Mouse (Mus musculus) kidney, embryonic 14.5 days (tissue): ENCODE data around the gene Asic3. TPM values are rescaled to one million over a fixed set of nuclear protein-coding genes. Genes with fewer than 3 reads are reported as not detected.

ENCODE experiments used
- ATAC-seq: fragments of 200-750 bp; cut with Nextera tagmentation; 2 replicates; pipeline ENCODE4 v1.8.0; 2017; ENCODE audit warnings: moderate number of reproducible peaks, mild to moderate bottlenecking, moderate TSS enrichment, moderate library complexity; ENCODE audit not compliant: low FRiP score, low TSS enrichment
- H3K27ac ChIP-seq: fragments of 300-500 bp; sonication (generic); 2 replicates; pipeline ENCODE4 v1.5.1; 2014; ENCODE audit warnings: low read depth, mild to moderate bottlenecking, low read length, moderate library complexity, mixed read lengths
- H3K27me3 ChIP-seq: fragments of 300-500 bp; sonication (generic); 2 replicates; pipeline ENCODE4 v1.6.1; 2014; ENCODE audit warnings: mild to moderate bottlenecking, low read length; ENCODE audit not compliant: control insufficient read depth, insufficient read depth
- H3K36me3 ChIP-seq: fragments of 300-500 bp; sonication (generic); 2 replicates; pipeline ENCODE4 v1.6.1; 2014; ENCODE audit warnings: low read length, mixed read lengths; ENCODE audit not compliant: control insufficient read depth, insufficient read depth
- H3K4me1 ChIP-seq: fragments of 300-500 bp; sonication (generic); 2 replicates; pipeline ENCODE4 v1.6.1; 2014; ENCODE audit warnings: low read length, mixed read lengths; ENCODE audit not compliant: control insufficient read depth, insufficient read depth
- H3K4me2 ChIP-seq: fragments of 300-500 bp; sonication (generic); replicated peaks from 2 replicates; pipeline ENCODE4 v1.6.1; 2014; ENCODE audit warnings: low read depth, mild to moderate bottlenecking, low read length
- H3K4me3 ChIP-seq: fragments of 300-500 bp; sonication (generic); 2 replicates; pipeline ENCODE4 v1.5.1; 2014; ENCODE audit warnings: mild to moderate bottlenecking, low read length
- H3K9ac ChIP-seq: fragments of 300-500 bp; sonication (generic); 2 replicates; pipeline ENCODE4 v1.6.1; 2014; ENCODE audit warnings: low read depth, mild to moderate bottlenecking, low read length, moderate library complexity
- H3K9me3 ChIP-seq: fragments of 300-500 bp; sonication (generic); 2 replicates; pipeline ENCODE4 v1.6.1; 2016; ENCODE audit warnings: low read length; ENCODE audit not compliant: control insufficient read depth
- WGBS: fragments of 180-500 bp; shearing (Covaris S2); extraction: QIAGEN DNeasy Blood & Tissue Kit; methylation state at CpG from one replicate; pipeline ENCODE4 v1.1.7; 2014; 5-methylcytosine and 5-hydroxymethylcytosine counted together
- polyA plus RNA-seq: library from polyadenylated mRNA; unstranded; fragments of >200 nt; fragmentation: Nextera tagmentation; extraction: Ambion mirVana; gene quantifications from 2 replicates; pipeline ENCODE4 v1.2.1, GENCODE M21; 2014

The Asic3 gene
- polyA plus RNA-seq, 1 experiment from 2014 or later: 0.60 TPM

DNA sequence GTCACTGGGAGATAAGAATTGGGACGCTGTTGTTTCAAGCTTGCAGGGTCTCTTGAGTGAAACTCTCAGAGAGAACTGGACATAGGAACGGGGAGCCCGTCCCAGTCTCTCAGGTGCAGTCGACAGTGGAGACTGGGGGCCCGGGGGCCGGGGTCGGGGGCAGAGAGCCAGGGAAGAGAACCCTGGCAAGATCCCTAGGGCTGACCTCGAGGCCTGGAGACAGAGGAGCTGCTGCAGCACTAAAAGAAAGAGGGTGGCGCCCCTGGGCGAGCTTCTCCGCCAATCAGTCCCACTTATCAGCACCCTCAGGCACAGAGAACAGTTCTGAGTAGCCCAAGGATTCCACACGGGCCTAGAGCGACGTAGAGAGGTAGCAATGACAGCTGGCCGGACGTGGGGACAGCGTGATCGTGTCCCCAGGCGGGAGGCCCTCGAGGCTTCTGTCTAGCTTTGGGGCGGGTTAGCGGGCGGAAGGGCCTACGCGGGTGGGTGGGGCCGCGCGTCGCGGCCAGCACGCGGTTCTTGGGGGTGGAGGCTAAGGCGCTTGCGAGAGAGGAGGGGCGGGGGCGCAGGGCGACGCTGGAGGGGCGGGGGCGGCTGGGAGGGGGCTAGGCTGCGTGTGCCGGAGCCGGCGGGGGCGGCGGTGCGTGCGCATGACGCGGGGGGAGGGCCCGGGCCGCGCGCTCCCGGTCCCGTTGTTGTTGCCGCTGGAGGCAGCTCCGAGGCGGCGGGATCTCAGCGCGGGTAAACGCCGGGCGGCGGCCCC, 38.3 kb downstream of the Asic3 start:
- peak overlapping the region; percentile 82 for H3K4me3 ChIP-seq
- peak overlapping the region; percentile 83 for H3K27ac ChIP-seq
- peak overlapping the region; percentile 88 for H3K4me2 ChIP-seq
- 4% methylated on average over 38 of the region's 66 CpGs for WGBS
- H3K36me3 ChIP-seq: 0 out of 2 replicates have a peak, but pooled peaks cover 2% of the 10 kb centered on the region
- peak; percentile 79 for ATAC-seq
- H3K9me3 ChIP-seq: no peaks in the 10 kb centered on the region
- H3K4me1 ChIP-seq: peaks cover 30% of the 10 kb centered on the region
- peak overlapping the region; percentile 95 for H3K9ac ChIP-seq
- no peaks in the 10 kb centered on the region for H3K27me3 ChIP-seq

DNA sequence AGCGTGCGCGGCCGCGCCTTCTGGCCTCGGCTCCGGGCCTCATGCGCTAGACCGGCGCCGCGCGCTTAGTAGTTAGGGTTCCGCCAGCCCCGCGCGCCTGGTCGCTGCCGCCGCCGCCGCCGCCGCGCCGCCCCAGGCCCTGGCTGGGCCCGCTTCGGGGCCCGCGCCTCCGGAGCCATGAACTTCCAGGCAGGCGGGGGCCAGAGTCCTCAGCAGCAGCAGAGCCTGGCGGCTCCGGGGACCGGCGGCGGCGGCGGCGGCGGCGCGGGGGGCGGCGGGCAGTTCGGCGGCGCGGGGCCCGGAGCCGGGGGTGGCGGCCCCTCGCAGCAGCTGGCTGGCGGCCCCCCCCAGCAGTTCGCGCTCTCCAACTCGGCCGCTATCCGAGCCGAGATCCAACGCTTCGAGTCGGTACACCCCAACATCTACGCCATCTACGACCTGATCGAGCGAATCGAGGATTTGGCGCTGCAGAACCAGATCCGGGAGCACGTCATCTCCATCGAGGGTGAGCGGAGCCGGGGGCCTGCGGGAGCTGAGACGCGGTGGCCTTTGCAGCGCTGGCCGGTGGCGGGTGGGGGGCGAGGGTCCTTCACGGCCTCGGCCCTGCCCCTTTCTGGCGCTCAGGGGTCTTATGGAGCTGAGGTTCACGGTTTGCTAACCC, 39.0 kb downstream of the Asic3 start, which contains the start of gene Agap3:
Agap3 (plus strand) TSS at position 148 of the 661 bp plus-strand sequence.
- Histone ChIP-seq H3K36me3 (peaks cover 2% of the 10 kb centered on the region; the same call in 1 of the 2 replicates), H3K9me3 (no peaks in the 10 kb centered on the region), H3K27me3 (no peaks in the 10 kb centered on the region), H3K9ac (peak within 1 kb of the TSS; percentile 95), H3K4me2 (peak within 1 kb of the TSS; percentile 88), H3K4me3 (peak within 1 kb of the TSS; percentile 82), H3K27ac (peak within 1 kb of the TSS; percentile 83), H3K4me1 (peaks cover 30% of the 10 kb centered on the region)
- WGBS: under 1% methylated on average over 73 of the region's 85 CpGs
- ATAC-seq: 0 out of 2 replicates have a peak, but pooled peaks have one; percentile 1

DNA sequence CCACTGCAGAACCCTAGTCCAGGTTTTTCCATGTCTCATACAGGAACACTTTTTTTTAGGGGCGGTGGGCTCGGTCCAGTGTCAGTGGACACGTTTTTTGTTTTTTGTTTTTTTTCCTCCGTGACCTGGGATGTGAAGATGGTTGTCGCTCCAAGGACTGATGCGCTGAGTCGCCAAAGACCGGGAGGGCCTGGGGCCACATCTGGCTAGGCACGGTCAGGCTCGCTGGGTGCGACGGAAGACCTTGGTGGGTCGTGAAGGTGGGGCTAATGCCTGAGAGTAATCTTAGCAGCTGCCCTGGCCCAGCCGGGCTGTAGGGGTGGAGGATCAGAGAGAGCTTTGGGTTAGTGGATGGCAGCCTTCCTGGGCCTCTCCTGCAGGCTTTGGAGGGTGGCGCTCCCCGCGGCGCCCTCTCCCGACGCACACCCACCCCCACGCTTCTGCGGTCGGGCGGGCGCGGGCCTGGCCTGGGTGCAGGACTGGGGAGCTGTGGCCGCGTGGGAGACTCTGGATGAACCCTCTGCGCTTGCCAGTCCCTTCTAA, 39.6 kb downstream of the Asic3 start:
- Histone ChIP-seq H3K4me3 (peak overlapping the region; percentile 82), H3K9me3 (no peaks in the 10 kb centered on the region), H3K27me3 (no peaks in the 10 kb centered on the region), H3K4me2 (peak overlapping the region; percentile 88), H3K9ac (peak overlapping the region; percentile 95), H3K36me3 (peaks cover 2% of the 10 kb centered on the region; the same call in 1 of the 2 replicates), H3K4me1 (peaks cover 30% of the 10 kb centered on the region), H3K27ac (peak overlapping the region; percentile 83)
- peak; percentile 16; the same call in 1 of the 2 replicates for ATAC-seq
- WGBS: under 1% methylated on average over 29 of the region's 29 CpGs

DNA sequence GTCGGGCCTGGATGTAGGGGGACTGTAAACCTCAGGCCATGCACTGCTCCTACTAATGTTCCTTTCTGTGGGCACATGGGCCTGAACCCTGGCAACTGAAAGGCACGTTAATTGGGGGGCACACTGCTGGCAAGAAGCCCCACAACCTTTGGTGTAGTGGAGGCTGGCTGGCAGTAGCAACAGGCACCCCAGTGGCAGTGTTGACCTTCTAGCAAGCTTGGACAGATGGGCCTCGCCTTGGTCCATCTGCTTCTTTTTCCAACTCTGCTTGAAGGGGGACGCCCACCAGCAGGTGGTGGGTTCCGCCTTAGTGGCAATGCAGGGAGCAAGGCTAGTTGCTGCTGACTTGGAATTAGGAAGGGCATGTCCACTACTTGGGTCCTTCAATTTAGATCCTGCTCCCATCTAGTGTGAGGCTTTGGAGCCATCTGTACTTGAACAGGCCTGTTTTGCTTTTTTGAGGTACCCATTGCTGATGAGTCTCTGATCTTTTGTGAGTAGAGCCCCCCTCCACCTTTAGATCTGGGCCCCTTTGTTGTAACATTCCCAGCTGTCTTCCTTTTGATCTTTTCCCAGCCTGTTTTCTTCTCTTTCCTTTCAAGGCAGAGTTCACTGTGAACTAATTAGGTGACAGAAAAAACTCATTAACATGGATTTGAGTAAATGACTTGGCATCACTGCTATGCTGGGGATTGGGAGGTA, 40.2 kb downstream of the Asic3 start:
- Histone ChIP-seq H3K36me3 (peaks cover 2% of the 10 kb centered on the region; the same call in 1 of the 2 replicates), H3K9ac (peak overlapping the region; percentile 95), H3K27ac (no peak overlapping the region), H3K4me3 (peak overlapping the region; percentile 82), H3K9me3 (no peaks in the 10 kb centered on the region), H3K27me3 (no peaks in the 10 kb centered on the region), H3K4me1 (peaks cover 27% of the 10 kb centered on the region), H3K4me2 (peak overlapping the region; percentile 88)
- no peak for ATAC-seq
- 13% methylated on average over 5 of the region's 5 CpGs for WGBS

DNA sequence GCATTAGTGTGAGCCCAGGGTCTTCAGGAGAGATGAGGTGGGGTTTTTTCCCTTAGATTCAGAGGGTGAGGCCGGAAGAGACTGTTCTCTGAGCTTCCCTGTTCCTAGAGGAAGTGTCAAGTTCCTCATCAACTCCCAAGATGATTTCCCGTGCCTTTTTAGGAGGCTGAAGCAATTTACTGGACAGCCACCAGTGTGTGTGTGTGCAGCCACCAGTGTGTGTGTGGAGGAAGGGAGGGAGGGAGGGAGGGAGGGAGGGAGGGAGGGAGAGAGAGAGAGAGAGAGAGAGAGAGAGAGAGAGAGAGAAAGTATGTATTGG, 40.8 kb downstream of the Asic3 start:
- peaks cover 2% of the 10 kb centered on the region; the same call in 1 of the 2 replicates for H3K36me3 ChIP-seq
- no peak for ATAC-seq
- H3K27me3 ChIP-seq: no peaks in the 10 kb centered on the region
- H3K9me3 ChIP-seq: no peaks in the 10 kb centered on the region
- WGBS: 12% methylated on average over 2 of the region's 2 CpGs
- H3K27ac ChIP-seq: no peak overlapping the region
- peaks cover 27% of the 10 kb centered on the region for H3K4me1 ChIP-seq
- peak overlapping the region; percentile 95; the same call in 1 of the 2 replicates for H3K9ac ChIP-seq
- H3K4me3 ChIP-seq: peak overlapping the region; percentile 82; the same call in 1 of the 2 replicates
- peak overlapping the region; percentile 88 for H3K4me2 ChIP-seq

DNA sequence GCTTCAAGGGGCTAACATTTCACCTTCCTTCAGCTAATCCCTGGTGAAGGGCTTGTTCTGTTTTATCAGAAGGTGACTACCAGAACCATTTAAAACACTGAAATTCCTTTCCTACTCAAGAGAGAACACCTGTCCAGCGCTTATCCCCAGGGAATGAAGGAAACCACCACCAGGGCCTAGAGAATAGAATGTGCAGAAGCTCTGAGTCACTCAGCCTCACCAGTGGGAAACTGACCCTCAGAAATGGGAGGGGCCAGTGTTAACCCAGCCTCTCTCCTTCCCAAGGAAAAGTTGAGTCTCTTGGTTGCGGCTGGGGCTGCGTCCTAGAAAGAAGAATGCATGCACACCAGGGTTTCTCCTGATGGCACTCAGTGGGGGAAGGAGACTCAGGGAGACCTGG, 41.9 kb downstream of the Asic3 start:
- H3K36me3 ChIP-seq: peaks cover 3% of the 10 kb centered on the region
- ATAC-seq: no peak
- peaks cover 27% of the 10 kb centered on the region for H3K4me1 ChIP-seq
- no peak overlapping the region; the same call in 1 of the 2 replicates for H3K9ac ChIP-seq
- H3K27ac ChIP-seq: peak overlapping the region; percentile 27; the same call in 1 of the 2 replicates
- H3K27me3 ChIP-seq: no peaks in the 10 kb centered on the region
- no peaks in the 10 kb centered on the region for H3K9me3 ChIP-seq
- WGBS: 77% methylated on average over 3 of the region's 3 CpGs
- no peak overlapping the region for H3K4me2 ChIP-seq
- H3K4me3 ChIP-seq: no peak overlapping the region

DNA sequence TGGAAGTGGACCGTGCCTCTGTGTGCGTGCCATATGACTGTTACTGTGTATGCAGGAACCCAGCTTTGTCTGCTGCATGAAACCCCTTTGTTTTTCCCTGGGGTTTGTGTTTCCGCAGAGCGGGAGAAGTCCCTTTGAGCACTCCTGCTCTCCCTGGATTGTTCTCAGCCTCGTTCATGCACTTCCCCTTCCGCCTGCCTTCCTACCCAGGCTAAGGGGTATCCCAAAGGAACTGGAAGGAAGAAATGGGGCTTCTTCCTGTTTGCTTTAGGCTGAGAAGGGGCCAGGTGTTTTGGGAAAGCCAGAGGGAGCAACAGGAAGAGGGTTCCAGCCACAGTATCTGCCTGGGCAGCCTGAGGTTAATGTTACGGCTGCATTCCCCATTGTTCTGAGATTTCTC, 42.4 kb downstream of the Asic3 start:
- WGBS: 68% methylated on average over 7 of the region's 7 CpGs
- H3K9ac ChIP-seq: no peak overlapping the region; the same call in 1 of the 2 replicates
- ATAC-seq: no peak
- no peak overlapping the region for H3K4me2 ChIP-seq
- H3K27ac ChIP-seq: peak overlapping the region; percentile 27; the same call in 1 of the 2 replicates
- no peaks in the 10 kb centered on the region for H3K27me3 ChIP-seq
- H3K9me3 ChIP-seq: no peaks in the 10 kb centered on the region
- no peak overlapping the region for H3K4me3 ChIP-seq
- peaks cover 27% of the 10 kb centered on the region for H3K4me1 ChIP-seq
- H3K36me3 ChIP-seq: peaks cover 7% of the 10 kb centered on the region

DNA sequence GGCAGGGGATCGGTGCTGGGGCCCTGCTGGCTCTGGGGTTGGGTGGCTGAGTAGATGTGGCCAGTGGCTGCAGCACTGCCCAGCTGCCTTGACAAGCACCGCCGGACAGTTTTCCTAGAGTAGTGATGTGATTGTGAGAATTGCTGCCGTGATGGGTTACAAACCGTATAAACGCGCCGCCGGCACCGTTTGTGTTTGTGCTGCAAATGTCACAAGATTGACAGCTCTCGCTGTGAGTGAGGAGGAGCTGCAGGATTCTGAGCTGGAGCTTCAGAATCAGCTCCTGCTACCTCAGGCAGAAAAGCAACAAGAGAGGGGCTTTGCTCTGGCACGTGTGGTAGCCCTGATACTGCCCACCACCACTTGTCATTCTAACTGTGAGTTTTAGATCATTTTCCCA, 53.6 kb downstream of the Asic3 start:
- no peak overlapping the region for H3K9ac ChIP-seq
- ATAC-seq: no peak
- H3K9me3 ChIP-seq: no peaks in the 10 kb centered on the region
- no peak overlapping the region for H3K4me2 ChIP-seq
- H3K4me3 ChIP-seq: no peak overlapping the region
- no peak overlapping the region for H3K27ac ChIP-seq
- 71% methylated on average over 12 of the region's 12 CpGs for WGBS
- H3K4me1 ChIP-seq: 0 out of 2 replicates have a peak, but pooled peaks cover 4% of the 10 kb centered on the region
- no peaks in the 10 kb centered on the region for H3K27me3 ChIP-seq
- H3K36me3 ChIP-seq: peaks cover under 1% of the 10 kb centered on the region; the same call in 1 of the 2 replicates
